Mouse (Mus musculus): ENCODE measurements at regions not wholly inside any gene's neighbourhood (a gene's known extent, or its start where the extent isn't known, plus 50 kb on each side); places are given as distances from the start of the nearest gene placed in this dataset.
A peak's percentile ranks its signal among the peaks of the same experiment; 100 is the strongest.
"Not testable (repeated sequence)": the region's sequence is repeated elsewhere in the genome, so short reads cannot be mapped to it uniquely, and the experiment has no call there.

GRCm38 (mm10) chr3:21995566-21996391, 80.7 kb upstream of the Tbl1xr1 start:
- DNase-seq (ENCODE audit: low spot score in 2 of 2): no peak

- no peak for DNase-seq (ENCODE audit: low spot score in 2 of 2)
Observed at GRCm38 (mm10) chr3:21997387-21997786, 79.1 kb upstream of the Tbl1xr1 start.

- DNase-seq (ENCODE audit: low spot score in 2 of 2): no peak
Observed at GRCm38 (mm10) chr3:22005456-22005855, 71.0 kb upstream of the Tbl1xr1 start.

- DNase-seq (ENCODE audit: low spot score in 2 of 2): no peak
Observed at GRCm38 (mm10) chr3:22006113-22006512, 70.3 kb upstream of the Tbl1xr1 start.

GRCm38 (mm10) chr3:22006651-22007050, 69.8 kb upstream of the Tbl1xr1 start:
- DNase-seq (ENCODE audit: low spot score in 2 of 2): no peak

- no peak for DNase-seq (ENCODE audit: low spot score in 2 of 2)
Observed at GRCm38 (mm10) chr3:22007736-22008135, 68.7 kb upstream of the Tbl1xr1 start.

GRCm38 (mm10) chr3:22008432-22008831, 68.0 kb upstream of the Tbl1xr1 start:
- DNase-seq (ENCODE audit: low spot score in 2 of 2): no peak

- DNase-seq (ENCODE audit: low spot score in 2 of 2): no peak
Observed at GRCm38 (mm10) chr3:22009898-22010699, 66.4 kb upstream of the Tbl1xr1 start.

- not testable (repeated sequence) for DNase-seq (ENCODE audit: low spot score in 2 of 2)
Observed at GRCm38 (mm10) chr3:22010700-22010991, 65.8 kb upstream of the Tbl1xr1 start.

- DNase-seq (ENCODE audit: low spot score in 2 of 2): peak in 1 of 2 experiments; percentile 8
Observed at GRCm38 (mm10) chr3:22021360-22021935, 55.0 kb upstream of the Tbl1xr1 start.

- peak; percentile 3 to 18 for DNase-seq (ENCODE audit: low spot score in 2 of 2)
Observed at GRCm38 (mm10) chr3:22022418-22022817, 54.0 kb upstream of the Tbl1xr1 start.

- DNase-seq (ENCODE audit: low spot score in 2 of 2): no peak
Observed at GRCm38 (mm10) chr3:22023049-22023448, 53.4 kb upstream of the Tbl1xr1 start.

GRCm38 (mm10) chr3:22023551-22023950, 52.9 kb upstream of the Tbl1xr1 start:
- no peak for DNase-seq (ENCODE audit: low spot score in 2 of 2)

- DNase-seq (ENCODE audit: low spot score in 2 of 2): no peak
Observed at GRCm38 (mm10) chr3:22024200-22024599, 52.3 kb upstream of the Tbl1xr1 start.

GRCm38 (mm10) chr3:22025119-22025518, 51.3 kb upstream of the Tbl1xr1 start:
- DNase-seq (ENCODE audit: low spot score in 2 of 2): no peak

- DNase-seq (ENCODE audit: low spot score in 2 of 2): no peak
Observed at GRCm38 (mm10) chr3:22025615-22026014, 50.8 kb upstream of the Tbl1xr1 start.
